Mouse (Mus musculus): ENCODE results near the gene Sept12. TPM values are rescaled to one million over a fixed set of nuclear protein-coding genes. Genes with fewer than 3 reads are reported as not detected.
A peak's percentile ranks its signal among the peaks of the same experiment; 100 is the strongest.

Gene Sept12
- polyA plus RNA-seq, 1 experiment = 0.44 TPM

GRCm38 (mm10) chr16:4965392-4966129 is 32.1 kb downstream of the Sept12 start:
- 96% methylated on average over 8 of the region's 8 CpGs for WGBS
- Histone ChIP-seq H3K27me3 (ENCODE audit: control insufficient read depth, insufficient read depth, low read length) (no peaks in the 10 kb centered on the region), H3K4me1 (replicated peaks; ENCODE audit: control insufficient read depth, insufficient read depth, low read length) (peaks cover 19% of the 10 kb centered on the region), H3K36me3 (ENCODE audit: control insufficient read depth, insufficient read depth, low read length) (no peaks in the 10 kb centered on the region), H3K27ac (ENCODE audit: control insufficient read depth, insufficient read depth, low read length) (no peak overlapping the region), H3K4me3 (ENCODE audit: control insufficient read depth, insufficient read depth, low read length) (no peak overlapping the region)
- no peak for DNase-seq
- no peak for TF ChIP-seq CTCF (IDR thresholded peaks at IDR 0.05; ENCODE audit: borderline replicate concordance, control insufficient read depth, extremely low read depth, insufficient read depth, low read length, poor library complexity)
- TF ChIP-seq POLR2A (IDR thresholded peaks at IDR 0.05; ENCODE audit: control insufficient read depth, extremely low read depth, insufficient read depth, low read length, poor library complexity) = no peak

- Histone ChIP-seq H3K4me3 (ENCODE audit: control insufficient read depth, insufficient read depth, low read length) (peak overlapping the region; percentile 90), H3K27ac (ENCODE audit: control insufficient read depth, insufficient read depth, low read length) (0 out of 2 replicates have a peak overlapping the region, but pooled peaks have one; percentile 40), H3K4me1 (replicated peaks; ENCODE audit: control insufficient read depth, insufficient read depth, low read length) (peaks cover 23% of the 10 kb centered on the region), H3K36me3 (ENCODE audit: control insufficient read depth, insufficient read depth, low read length) (no peaks in the 10 kb centered on the region), H3K27me3 (ENCODE audit: control insufficient read depth, insufficient read depth, low read length) (no peaks in the 10 kb centered on the region)
- no peak for TF ChIP-seq POLR2A (IDR thresholded peaks at IDR 0.05; ENCODE audit: control insufficient read depth, extremely low read depth, insufficient read depth, low read length, poor library complexity)
- no peak for DNase-seq
- WGBS = 5% methylated on average over 13 of the region's 13 CpGs
These were observed 32.8 kb downstream of the Sept12 start for GRCm38 (mm10) chr16:4964731-4965391.

GRCm38 (mm10) chr16:4963797-4964709 is 33.6 kb downstream of the Sept12 start, which contains the start of gene Anks3:
Gene Anks3, minus strand, starts transcription at chr16:4964205.
- under 1% methylated on average over 76 of the region's 76 CpGs for WGBS
- 0 out of 2 replicates have a peak within 1 kb of the TSS, but pooled peaks have one; percentile 40 for H3K27ac ChIP-seq (ENCODE audit: control insufficient read depth, insufficient read depth, low read length)
- H3K27me3 ChIP-seq (ENCODE audit: control insufficient read depth, insufficient read depth, low read length) = no peaks in the 10 kb centered on the region
- H3K4me3 ChIP-seq (ENCODE audit: control insufficient read depth, insufficient read depth, low read length) = peak within 1 kb of the TSS; percentile 90
- no peaks in the 10 kb centered on the region for H3K36me3 ChIP-seq (ENCODE audit: control insufficient read depth, insufficient read depth, low read length)
- H3K4me1 ChIP-seq (replicated peaks; ENCODE audit: control insufficient read depth, insufficient read depth, low read length) = peaks cover 19% of the 10 kb centered on the region
- DNase-seq = peak; percentile 97
- TF ChIP-seq CTCF (IDR thresholded peaks at IDR 0.05; ENCODE audit: borderline replicate concordance, control insufficient read depth, extremely low read depth, insufficient read depth, low read length, poor library complexity) (0 out of 2 replicates have a peak, but pooled peaks have one; percentile 9), POLR2A (IDR thresholded peaks at IDR 0.05; ENCODE audit: control insufficient read depth, extremely low read depth, insufficient read depth, low read length, poor library complexity) (peak; percentile 77)

GRCm38 (mm10) chr16:4963346-4963745 is 34.3 kb downstream of the Sept12 start:
- Histone ChIP-seq H3K27me3 (ENCODE audit: control insufficient read depth, insufficient read depth, low read length) (no peaks in the 10 kb centered on the region), H3K4me1 (replicated peaks; ENCODE audit: control insufficient read depth, insufficient read depth, low read length) (peaks cover 18% of the 10 kb centered on the region), H3K4me3 (ENCODE audit: control insufficient read depth, insufficient read depth, low read length) (no peak overlapping the region), H3K36me3 (ENCODE audit: control insufficient read depth, insufficient read depth, low read length) (no peaks in the 10 kb centered on the region), H3K27ac (ENCODE audit: control insufficient read depth, insufficient read depth, low read length) (no peak overlapping the region)
- 28% methylated on average over 9 of the region's 9 CpGs for whole genome bisulfite sequencing
- DNase-seq = no peak
- TF ChIP-seq CTCF (IDR thresholded peaks at IDR 0.05; ENCODE audit: borderline replicate concordance, control insufficient read depth, extremely low read depth, insufficient read depth, low read length, poor library complexity) = no peak

GRCm38 (mm10) chr16:4960260-4960659 is 37.4 kb downstream of the Sept12 start:
- DNase-seq = no peak
- Histone ChIP-seq H3K4me1 (replicated peaks; ENCODE audit: control insufficient read depth, insufficient read depth, low read length) (peaks cover 16% of the 10 kb centered on the region), H3K27ac (ENCODE audit: control insufficient read depth, insufficient read depth, low read length) (no peak overlapping the region), H3K36me3 (ENCODE audit: control insufficient read depth, insufficient read depth, low read length) (peaks cover 10% of the 10 kb centered on the region), H3K27me3 (ENCODE audit: control insufficient read depth, insufficient read depth, low read length) (no peaks in the 10 kb centered on the region), H3K4me3 (ENCODE audit: control insufficient read depth, insufficient read depth, low read length) (no peak overlapping the region)
- TF ChIP-seq CTCF (IDR thresholded peaks at IDR 0.05; ENCODE audit: borderline replicate concordance, control insufficient read depth, extremely low read depth, insufficient read depth, low read length, poor library complexity) (no peak), POLR2A (IDR thresholded peaks at IDR 0.05; ENCODE audit: control insufficient read depth, extremely low read depth, insufficient read depth, low read length, poor library complexity) (no peak)
- WGBS = 57% methylated on average over 8 of the region's 8 CpGs

GRCm38 (mm10) chr16:4957446-4957845 is 40.2 kb downstream of the Sept12 start:
- TF ChIP-seq POLR2A (IDR thresholded peaks at IDR 0.05; ENCODE audit: control insufficient read depth, extremely low read depth, insufficient read depth, low read length, poor library complexity) = no peak
- no peak for TF ChIP-seq CTCF (IDR thresholded peaks at IDR 0.05; ENCODE audit: borderline replicate concordance, control insufficient read depth, extremely low read depth, insufficient read depth, low read length, poor library complexity)
- Histone ChIP-seq H3K27me3 (ENCODE audit: control insufficient read depth, insufficient read depth, low read length) (no peaks in the 10 kb centered on the region), H3K36me3 (ENCODE audit: control insufficient read depth, insufficient read depth, low read length) (peaks cover 36% of the 10 kb centered on the region), H3K4me3 (ENCODE audit: control insufficient read depth, insufficient read depth, low read length) (no peak overlapping the region), H3K4me1 (replicated peaks; ENCODE audit: control insufficient read depth, insufficient read depth, low read length) (peaks cover 5% of the 10 kb centered on the region), H3K27ac (ENCODE audit: control insufficient read depth, insufficient read depth, low read length) (no peak overlapping the region)
- WGBS = 100% methylated on average over 3 of the region's 3 CpGs
- DNase-seq = no peak
